In genomic region chr2:162341846-162342245, GRCm38 (mm10) we compare ENCODE assay signal across 26 mouse cellular contexts.
DNase-seq lines count a peak whose midpoint lies in the region; ATAC-seq lines count a peak whose summit lies in the region.
"Had no signal": no experiment of that assay in that cellular context is flagged by ENCODE, and none has a peak within 500 bp of the region (broad histone marks: within the 10 kb centered on the region; RNA-seq: fewer than 3 reads in every experiment).

No protein-coding gene starts in this region.

- H3K4me1 ChIP-seq in forebrain, embryonic 14.5 days (ENCODE audit: control insufficient read depth, insufficient read depth, low read length), result peaks cover 3% of the 10 kb centered on the region
- peaks cover 12% of the 10 kb centered on the region for H3K4me1 ChIP-seq in forebrain, embryonic 12.5 days
- H3K4me1 ChIP-seq in midbrain, embryonic 11.5 days (ENCODE audit: control insufficient read depth, insufficient read depth, low read length), result peaks cover 3% of the 10 kb centered on the region
- peaks cover 9% of the 10 kb centered on the region for H3K4me1 ChIP-seq in midbrain, embryonic 10.5 days
- H3K4me1 ChIP-seq in forebrain, embryonic 16.5 days (replicated peaks; ENCODE audit: control insufficient read depth, insufficient read depth, low read length), result peaks cover 7% of the 10 kb centered on the region; the same call in 1 of the 2 replicates
- H3K4me1 ChIP-seq: embryonic facial prominence, embryonic 12.5 days; heart, embryonic 10.5 days; heart, embryonic 13.5 days had no signal

- H3K4me3 ChIP-seq in forebrain, embryonic 14.5 days (ENCODE audit: low read depth, low read length), result no peak overlapping the region
- no peak overlapping the region for H3K4me3 ChIP-seq in forebrain, embryonic 12.5 days (replicated peaks)
- no peak overlapping the region for H3K4me3 ChIP-seq in midbrain, embryonic 11.5 days (ENCODE audit: low read depth, low read length)
- no peak overlapping the region for H3K4me3 ChIP-seq in midbrain, embryonic 10.5 days
- no peak overlapping the region for H3K4me3 ChIP-seq in forebrain, embryonic 16.5 days (replicated peaks; ENCODE audit: low read length)
- H3K4me3 ChIP-seq: embryonic facial prominence, embryonic 12.5 days; erythroblast, embryonic 14.5 days; heart, adult 2 months; heart, embryonic 10.5 days; heart, embryonic 13.5 days had no signal

- H3K36me3 ChIP-seq in forebrain, embryonic 14.5 days (ENCODE audit: control insufficient read depth, insufficient read depth, low read length), result no peaks in the 10 kb centered on the region
- no peaks in the 10 kb centered on the region for H3K36me3 ChIP-seq in forebrain, embryonic 12.5 days (replicated peaks)
- H3K36me3 ChIP-seq in midbrain, embryonic 11.5 days (ENCODE audit: control insufficient read depth, insufficient read depth, low read length), result no peaks in the 10 kb centered on the region
- no peaks in the 10 kb centered on the region for H3K36me3 ChIP-seq in midbrain, embryonic 10.5 days
- no peaks in the 10 kb centered on the region for H3K36me3 ChIP-seq in forebrain, embryonic 16.5 days (ENCODE audit: control insufficient read depth, insufficient read depth)
- H3K36me3 ChIP-seq: embryonic facial prominence, embryonic 12.5 days; heart, embryonic 10.5 days; heart, embryonic 13.5 days had no signal

- no peak overlapping the region for H3K27ac ChIP-seq in forebrain, embryonic 14.5 days (ENCODE audit: low read depth, low read length)
- H3K27ac ChIP-seq in forebrain, embryonic 12.5 days, result no peak overlapping the region
- H3K27ac ChIP-seq in midbrain, embryonic 11.5 days (ENCODE audit: low read depth, low read length), result no peak overlapping the region
- H3K27ac ChIP-seq in midbrain, embryonic 10.5 days (replicated peaks), result no peak overlapping the region
- H3K27ac ChIP-seq in forebrain, embryonic 16.5 days (ENCODE audit: low read length), result no peak overlapping the region
- H3K27ac ChIP-seq: embryonic facial prominence, embryonic 12.5 days; heart, adult 2 months; heart, embryonic 10.5 days; heart, embryonic 13.5 days; hindbrain, embryonic 14.5 days; hindbrain, postnatal 0 days had no signal

- H3K4me2 ChIP-seq in forebrain, embryonic 14.5 days (ENCODE audit: low read length), result no peak overlapping the region
- no peak overlapping the region for H3K4me2 ChIP-seq in forebrain, embryonic 12.5 days
- H3K4me2 ChIP-seq in midbrain, embryonic 11.5 days, result no peak overlapping the region
- H3K4me2 ChIP-seq in forebrain, embryonic 16.5 days (ENCODE audit: low read length), result no peak overlapping the region
- H3K4me2 ChIP-seq: embryonic facial prominence, embryonic 12.5 days; heart, embryonic 13.5 days; hindbrain, embryonic 14.5 days had no signal

- no peak overlapping the region for H3K9ac ChIP-seq in forebrain, embryonic 14.5 days (ENCODE audit: low read length)
- H3K9ac ChIP-seq in forebrain, embryonic 12.5 days, result no peak overlapping the region
- no peak overlapping the region for H3K9ac ChIP-seq in midbrain, embryonic 11.5 days (ENCODE audit: low read length)
- no peak overlapping the region for H3K9ac ChIP-seq in forebrain, embryonic 16.5 days (replicated peaks; ENCODE audit: low read depth, low read length)
- H3K9ac ChIP-seq: embryonic facial prominence, embryonic 12.5 days; heart, embryonic 13.5 days; hindbrain, embryonic 14.5 days had no signal

- no peaks in the 10 kb centered on the region for H3K27me3 ChIP-seq in forebrain, embryonic 14.5 days (replicated peaks; ENCODE audit: control insufficient read depth, insufficient read depth, low read length)
- H3K27me3 ChIP-seq in forebrain, embryonic 12.5 days, result no peaks in the 10 kb centered on the region
- H3K27me3 ChIP-seq in midbrain, embryonic 11.5 days (ENCODE audit: control insufficient read depth, insufficient read depth, low read length), result no peaks in the 10 kb centered on the region
- no peaks in the 10 kb centered on the region for H3K27me3 ChIP-seq in midbrain, embryonic 10.5 days (ENCODE audit: low read depth, poor library complexity, severe bottlenecking)
- no peaks in the 10 kb centered on the region for H3K27me3 ChIP-seq in forebrain, embryonic 16.5 days (replicated peaks; ENCODE audit: control insufficient read depth, insufficient read depth, low read length)
- H3K27me3 ChIP-seq: embryonic facial prominence, embryonic 12.5 days; heart, embryonic 13.5 days had no signal

- ATAC-seq in forebrain, embryonic 14.5 days, result peak; percentile 61
- no peak for ATAC-seq in forebrain, embryonic 12.5 days (ENCODE audit: low FRiP score)
- ATAC-seq in midbrain, embryonic 11.5 days (ENCODE audit: low FRiP score), result no peak
- ATAC-seq in forebrain, embryonic 16.5 days, result peak; percentile 40; the same call in 1 of the 2 replicates
- ATAC-seq: CD4-positive, CD25-positive, alpha-beta regulatory T cell, adult 4 months; hindbrain, postnatal 0 days; inflammation-experienced regulatory T-cells, adult 6 months; intestine, embryonic 16.5 days had no signal

- DNase-seq in forebrain, embryonic 14.5 days (ENCODE audit: low spot score), result peak; percentile 43
- DNase-seq in midbrain, embryonic 11.5 days (ENCODE audit: low spot score, missing footprints), result peak; percentile 76
- DNase-seq in midbrain, embryonic 10.5 days (ENCODE audit: low spot score), result no peak
- no peak for DNase-seq in liver
- DNase-seq: adrenal gland, adult 2 months; adrenal gland, postnatal 14 days; cerebellum, adult 18-20 months; cerebellum, adult 9-10 months; cerebellum, postnatal 14 days; gastrocnemius, postnatal 10 days; gastrocnemius, postnatal 36 days; heart, adult 2 months; heart, postnatal 14 days; heart, postnatal 4 days; kidney, adult 18-20 months had no signal

- no peaks in the 10 kb centered on the region for H3K9me3 ChIP-seq in forebrain, embryonic 14.5 days (replicated peaks; ENCODE audit: control insufficient read depth, low read length)
- no peaks in the 10 kb centered on the region for H3K9me3 ChIP-seq in forebrain, embryonic 12.5 days
- no peaks in the 10 kb centered on the region for H3K9me3 ChIP-seq in midbrain, embryonic 11.5 days (ENCODE audit: control insufficient read depth, low read length)
- H3K9me3 ChIP-seq in midbrain, embryonic 10.5 days (replicated peaks), result no peaks in the 10 kb centered on the region
- no peaks in the 10 kb centered on the region for H3K9me3 ChIP-seq in forebrain, embryonic 16.5 days (ENCODE audit: control insufficient read depth, low read length)
- H3K9me3 ChIP-seq: embryonic facial prominence, embryonic 12.5 days; heart, embryonic 10.5 days; heart, embryonic 13.5 days had no signal

- WGBS in forebrain, embryonic 14.5 days, result 31% methylated on average over 2 of the region's 2 CpGs
- WGBS in forebrain, embryonic 12.5 days, result 47% methylated on average over 2 of the region's 2 CpGs
- 81% methylated on average over 2 of the region's 2 CpGs for WGBS in midbrain, embryonic 11.5 days
- WGBS in midbrain, embryonic 10.5 days, result 72% methylated on average over 2 of the region's 2 CpGs
- 18% methylated on average over 2 of the region's 2 CpGs for WGBS in forebrain, embryonic 16.5 days

Comparison
In these comparisons a context has a peak if more than half of its experiments do, and no peak if none do; other contexts are left out.
1. ATAC-seq: peak in forebrain, embryonic 14.5 days (single experiment) and forebrain, embryonic 16.5 days (single experiment); none in forebrain, embryonic 12.5 days (single experiment) and midbrain, embryonic 11.5 days (single experiment).
2. DNase-seq: peak in forebrain, embryonic 14.5 days (single experiment) and midbrain, embryonic 11.5 days (single experiment); none in midbrain, embryonic 10.5 days (single experiment) and liver (single experiment).